Mouse (Mus musculus) heart, postnatal 10 days (tissue): Measurements from ENCODE around the gene Zbtb42. TPM values are rescaled to one million over a fixed set of nuclear protein-coding genes. Genes with fewer than 3 reads are reported as not detected.

Experiments used
- DNase-seq, 2 experiments: peaks; one replicate each; pipeline ENCODE4 v3.0.0; 2021
- intact Hi-C: fragments of 180-260 bp; cut with DNase I; formaldehyde crosslinking; loops from one replicate; pipeline ENCODE4 v1.15.1; 2025
- total RNA-seq, 2 experiments: library from RNA; stranded (reverse); gene quantifications; 2 replicates each; pipeline ENCODE4 v1.2.3; 2021

Gene Zbtb42
- total RNA-seq, 2 experiments from 2014 or later: 7.7 to 8.5 TPM

- intact Hi-C loops: no loop called here
Measured at GRCm38 (mm10) chr12:112660576-112661326, 17.9 kb upstream of the Zbtb42 start.

GRCm38 (mm10) chr12:112661327-112661605, 17.4 kb upstream of the Zbtb42 start:
- DNase-seq: no peak
- intact Hi-C loops: no loop called here

More at GRCm38 (mm10) chr12:112660576-112661326, 17.9 kb upstream of the Zbtb42 start:
- DNase-seq: no peak

- DNase-seq: no peak
- intact Hi-C loops: no loop called here
Measured at GRCm38 (mm10) chr12:112661851-112662250, 16.8 kb upstream of the Zbtb42 start.

GRCm38 (mm10) chr12:112663303-112663702, 15.3 kb upstream of the Zbtb42 start:
- intact Hi-C loops: no loop called here
- DNase-seq: no peak

GRCm38 (mm10) chr12:112663716-112664115, 14.9 kb upstream of the Zbtb42 start:
- intact Hi-C loops: no loop called here
- no peak for DNase-seq

- intact Hi-C loops: no loop called here
- DNase-seq: no peak
Measured at GRCm38 (mm10) chr12:112664124-112664523, 14.5 kb upstream of the Zbtb42 start.

- DNase-seq: no peak
- intact Hi-C loops: no loop called here
Measured at GRCm38 (mm10) chr12:112664656-112665055, 14.0 kb upstream of the Zbtb42 start.

GRCm38 (mm10) chr12:112665445-112665844, 13.2 kb upstream of the Zbtb42 start:
- intact Hi-C loops: no loop called here
- DNase-seq: peak; percentile 60 to 70

- peak in 1 of 2 experiments; percentile 50 for DNase-seq
- intact Hi-C loops: no loop called here
Measured at GRCm38 (mm10) chr12:112665881-112666544, 12.6 kb upstream of the Zbtb42 start.

GRCm38 (mm10) chr12:112667619-112668297, 10.9 kb upstream of the Zbtb42 start:
- DNase-seq: peak; percentile 65 to 82
- intact Hi-C loops: no loop called here

DNA sequence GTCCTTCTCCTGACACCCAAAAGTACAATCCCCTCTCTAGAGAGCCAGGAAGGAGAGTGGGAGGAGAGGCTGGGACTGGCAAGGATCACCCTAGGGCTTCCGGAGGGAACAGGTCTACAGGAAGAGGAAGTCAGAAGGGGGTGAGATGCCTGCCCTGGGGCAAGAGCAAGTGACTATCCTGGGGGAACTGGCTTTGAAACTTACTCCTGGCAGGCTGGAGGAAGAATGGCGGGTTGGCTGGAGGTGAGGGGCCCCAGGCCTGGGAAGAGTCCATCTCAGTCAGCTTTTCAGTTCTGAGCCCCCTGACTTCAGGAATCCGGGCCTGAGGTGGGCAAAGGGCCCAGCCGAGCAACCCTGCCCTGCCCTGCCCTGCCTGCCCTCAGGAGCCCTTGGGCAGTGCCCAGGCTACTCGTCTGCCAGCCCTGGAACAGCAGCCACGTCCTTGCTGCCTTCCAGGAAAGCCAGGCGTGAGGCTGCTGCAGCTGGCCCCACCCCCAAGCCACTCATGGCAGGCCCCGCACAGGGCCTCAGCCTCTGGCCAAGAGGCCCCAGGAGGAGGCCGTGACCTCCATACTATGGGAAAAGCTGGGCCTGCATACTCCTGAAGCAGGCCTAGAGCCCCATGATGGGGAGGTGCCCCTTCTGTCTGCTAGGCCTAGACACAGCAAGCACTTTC, 7.8 kb upstream of the Zbtb42 start:
- intact Hi-C loops: no loop called here
- peak; percentile 85 to 90 for DNase-seq

DNA sequence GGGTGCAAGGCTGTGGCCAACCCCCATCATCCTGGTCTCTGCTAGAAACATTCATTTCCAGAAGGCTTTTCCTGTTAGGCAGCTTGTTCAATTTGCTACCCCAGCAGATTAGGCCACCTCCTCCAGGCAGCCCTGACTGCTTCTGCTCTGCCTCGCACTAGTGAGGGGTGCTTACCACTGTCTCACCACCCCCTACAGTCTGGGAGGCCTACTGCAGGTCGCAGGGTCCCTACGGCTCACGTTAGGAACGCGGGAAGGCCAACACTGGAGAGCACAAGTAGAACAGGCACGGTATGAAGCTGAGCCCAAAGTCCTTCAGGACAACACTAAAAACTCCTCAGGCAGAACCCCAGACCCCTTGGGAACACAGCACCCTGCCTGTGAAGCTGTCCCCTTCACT, 6.7 kb upstream of the Zbtb42 start:
- DNase-seq: peak in 1 of 2 experiments; percentile 53
- intact Hi-C loops: no loop called here

GRCm38 (mm10) chr12:112672744-112673575, 5.7 kb upstream of the Zbtb42 start:
- intact Hi-C loops: no loop called here
- peak; percentile 78 to 83 for DNase-seq

DNA sequence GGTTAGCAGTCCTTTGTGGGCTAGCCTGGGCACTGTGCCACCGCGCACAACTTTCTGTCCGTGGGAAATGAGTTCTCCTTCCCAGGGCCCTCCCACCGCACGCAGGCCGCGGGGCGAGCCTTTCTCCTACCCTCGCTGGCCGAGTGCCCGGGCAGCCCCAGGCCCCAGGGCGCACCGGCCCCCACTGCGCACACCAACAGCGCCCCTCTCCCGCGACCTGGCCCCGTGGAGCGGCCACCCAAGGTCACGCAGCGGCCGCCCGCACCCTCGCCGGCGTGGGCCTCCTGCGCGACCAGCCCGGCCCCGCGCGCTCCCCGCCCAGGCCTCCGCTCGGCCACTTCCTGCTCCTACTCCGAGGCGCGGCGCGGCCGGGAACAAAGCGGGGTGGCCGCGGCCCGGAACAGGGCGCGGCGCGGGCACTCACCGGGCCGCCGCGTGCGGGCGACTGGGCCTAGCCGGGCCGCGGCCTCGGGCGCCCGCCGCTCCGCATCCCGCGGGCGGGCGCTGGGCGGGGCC, 5.0 kb upstream of the Zbtb42 start:
- peak; percentile 60 to 72 for DNase-seq
- intact Hi-C loops: loop anchor here (1.0 kb wide), 1 partner anchor 20 kb away; no protein-coding TSS in a partner anchor

DNA sequence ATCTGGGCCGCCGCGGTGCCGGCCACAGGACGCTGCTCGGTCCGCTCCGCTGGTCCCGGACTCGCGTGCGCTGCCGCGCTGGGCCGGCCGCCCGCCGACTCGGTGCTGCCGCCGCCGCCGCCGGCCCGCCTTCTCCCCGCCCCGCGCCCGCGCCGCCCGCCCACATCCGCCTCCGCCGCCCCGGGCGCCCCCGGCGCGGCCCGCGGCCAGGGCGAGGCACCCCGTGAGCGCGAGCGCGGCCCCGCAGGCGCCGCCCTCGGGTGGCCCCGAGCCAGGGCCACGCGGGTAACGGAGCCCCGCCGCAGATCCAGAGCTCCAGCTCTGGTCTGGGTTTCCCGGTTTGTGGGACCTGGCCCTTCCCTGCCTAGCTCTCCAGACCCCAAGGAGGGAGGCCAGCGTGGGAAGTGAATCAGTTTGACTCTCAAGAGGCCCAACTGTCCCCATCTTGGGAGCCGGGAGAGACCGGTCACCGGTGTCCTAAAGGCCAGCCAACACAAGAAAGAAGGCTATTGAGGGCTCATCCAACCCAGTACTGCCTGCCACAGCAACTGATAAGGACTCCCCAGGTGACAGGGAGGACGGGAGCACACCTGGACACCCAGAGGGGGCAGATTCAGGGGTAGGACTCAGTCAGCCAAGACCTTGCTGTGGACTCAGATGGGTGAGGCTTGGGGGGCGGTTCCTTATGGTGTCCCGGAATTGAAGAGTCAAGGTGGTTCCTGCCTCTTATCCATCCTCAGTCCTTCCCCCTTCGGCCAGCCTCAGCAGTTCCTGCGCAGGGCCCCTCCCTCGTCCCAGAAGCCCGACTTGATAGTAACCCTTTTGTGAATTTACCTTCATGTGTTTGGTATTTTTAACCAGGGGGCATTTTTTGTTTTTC, 4.3 kb upstream of the Zbtb42 start, which contains the start of gene Akt1:
TSS of gene Akt1 (minus strand) at position 753 of the 880 bp plus-strand sequence.
- intact Hi-C loops: loop anchor here (1.0 kb wide), 1 partner anchor 21 kb away; no protein-coding TSS in a partner anchor
- peak; percentile 76 to 78 for DNase-seq

- peak; percentile 89 to 95 for DNase-seq
- intact Hi-C loops: no loop called here
Measured at GRCm38 (mm10) chr12:112675245-112676035, 3.2 kb upstream of the Zbtb42 start.

GRCm38 (mm10) chr12:112677076-112677475, 1.6 kb upstream of the Zbtb42 start:
- intact Hi-C loops: no loop called here
- DNase-seq: no peak
